Mouse (Mus musculus) kidney, adult 2 months (tissue): Measurements from ENCODE around the gene Cped1.

Source experiments
- CTCF ChIP-seq: fragments of 200-500 bp; conservative IDR thresholded peaks from 2 replicates; pipeline ENCODE4 v1.5.1; 2011; ENCODE audit warnings: low read depth, mild to moderate bottlenecking, control low read depth, low read length, moderate library complexity, mixed read lengths; ENCODE audit not compliant: insufficient read depth, insufficient read length
- POLR2A ChIP-seq: fragments of 200-500 bp; IDR thresholded peaks from one replicate; pipeline ENCODE4 v1.6.1; 2011; ENCODE audit warnings: low read depth, low read length, control low read depth

DNA sequence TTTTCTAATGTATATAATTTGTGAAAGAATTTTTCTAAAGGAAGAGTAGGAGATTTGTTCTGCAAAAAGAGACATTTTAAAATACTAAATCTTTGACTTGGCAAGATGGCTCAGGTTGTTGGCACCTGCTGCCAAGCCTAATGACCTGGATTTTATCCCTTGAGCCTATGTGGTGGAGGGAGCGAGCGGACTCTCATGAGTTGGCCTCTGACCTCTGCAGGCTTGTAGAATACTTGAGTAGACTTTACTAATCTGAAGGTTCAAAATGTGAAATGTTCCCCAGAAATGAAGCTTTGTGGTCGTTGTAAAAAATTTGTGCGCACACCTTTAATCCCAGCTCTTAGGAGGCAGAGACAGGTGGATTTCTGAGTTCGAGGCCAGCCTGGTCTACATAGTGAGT is 25.8 kb upstream of the Cped1 start:
- no peak for TF ChIP-seq POLR2A
- no peak for TF ChIP-seq CTCF
